Mouse (Mus musculus): ENCODE data around the gene Rbpjl. TPM values are rescaled to one million over a fixed set of nuclear protein-coding genes. Genes with fewer than 3 reads are reported as not detected.

Rbpjl gene
- total RNA-seq, 2 experiments from 2014 or later: not detected

Small RNA genes lying within 50 kb of the gene (microRNA-seq; reads per million reads assigned to microRNA genes)
- gene Mir7678: not detected

Other genes starting within 250 kb of the Rbpjl start
- 1 to 10 TPM; 1.4 to 1.5 TPM for gene Kcns1, start 232.0 kb upstream of the Rbpjl start, total RNA-seq (2021)
- under 1 TPM in 1 of 2 experiments, not detected in 1; 0.11 TPM for gene Wfdc5, start 220.4 kb upstream of the Rbpjl start, total RNA-seq (2021)
- gene Wfdc12, start 212.5 kb upstream of the Rbpjl start, total RNA-seq (2021): not detected
- gene Wfdc15a, start 203.0 kb upstream of the Rbpjl start, total RNA-seq (2021): not detected
- gene Wfdc15b, start 181.5 kb upstream of the Rbpjl start, total RNA-seq (2021): not detected
- gene Svs2, start 164.7 kb upstream of the Rbpjl start, total RNA-seq (2021): not detected
- gene Svs3b, start 146.5 kb upstream of the Rbpjl start, total RNA-seq (2021): not detected
- not detected for gene Svs4, start 124.7 kb upstream of the Rbpjl start, total RNA-seq (2021)
- gene Svs3a, start 113.9 kb upstream of the Rbpjl start, total RNA-seq (2021): not detected
- gene Svs6, start 86.4 kb upstream of the Rbpjl start, total RNA-seq (2021): not detected
- gene Svs5, start 70.4 kb upstream of the Rbpjl start, total RNA-seq (2021): not detected
- gene Slpi, start 14.0 kb upstream of the Rbpjl start, total RNA-seq (2021): under 1 TPM in 1 of 2 experiments, not detected in 1; 0.73 TPM
- gene Matn4, start 2.0 kb downstream of the Rbpjl start, total RNA-seq (2021): under 1 TPM; 0.59 to 0.78 TPM
- gene Sdc4, start 40.7 kb downstream of the Rbpjl start, total RNA-seq (2021): 10 to 100 TPM; 62.6 to 77.3 TPM
- gene Sys1, start 53.8 kb downstream of the Rbpjl start, total RNA-seq (2021): 10 to 100 TPM; 26.0 to 26.2 TPM
- gene Gm20458, start 57.8 kb downstream of the Rbpjl start, total RNA-seq (2021): 1 to 10 TPM; 3.8 to 6.5 TPM
- not detected for gene Trp53tg5, start 70.6 kb downstream of the Rbpjl start, total RNA-seq (2021)
- gene Dbndd2, start 83.0 kb downstream of the Rbpjl start, total RNA-seq (2021): 10 to 100 TPM; 22.8 to 24.5 TPM
- gene Pigt, start 94.4 kb downstream of the Rbpjl start, total RNA-seq (2021): 10 to 100 TPM; 31.4 to 32.6 TPM
- gene Wfdc2, start 159.3 kb downstream of the Rbpjl start, total RNA-seq (2021): not detected
- gene Spint3, start 170.3 kb downstream of the Rbpjl start, total RNA-seq (2021): not detected
- gene Wfdc6a, start 182.3 kb downstream of the Rbpjl start, total RNA-seq (2021): not detected
- not detected for gene Eppin, start 190.5 kb downstream of the Rbpjl start, total RNA-seq (2021)
- gene Wfdc6b, start 210.4 kb downstream of the Rbpjl start, total RNA-seq (2021): not detected
- gene Wfdc8, start 210.5 kb downstream of the Rbpjl start, total RNA-seq (2021): not detected
- gene Wfdc16, start 235.7 kb downstream of the Rbpjl start, total RNA-seq (2021): not detected

All from gastrocnemius, adult 18-20 months (tissue).